Mouse (Mus musculus) forebrain, embryonic 16.5 days (tissue): ENCODE measurements around the gene Coasy. TPM values are rescaled to one million over a fixed set of nuclear protein-coding genes. Genes with fewer than 3 reads are reported as not detected.
A peak's percentile ranks its signal among the peaks of the same experiment; 100 is the strongest.

Source experiments
- ATAC-seq: fragments of 200-750 bp; cut with Nextera tagmentation; 2 replicates; pipeline ENCODE4 v1.8.0; 2017; ENCODE audit warnings: mild to moderate bottlenecking, moderate library complexity
- H3K27ac ChIP-seq: fragments of 300-500 bp; sonication (generic); 2 replicates; pipeline ENCODE4 v1.5.1; 2014; ENCODE audit warnings: low read length, control low read depth
- H3K27me3 ChIP-seq: fragments of 300-500 bp; sonication (generic); replicated peaks from 2 replicates; pipeline ENCODE4 v1.6.1; 2014; ENCODE audit warnings: low read length; ENCODE audit not compliant: control insufficient read depth, insufficient read depth
- H3K36me3 ChIP-seq: fragments of 300-500 bp; sonication (generic); 2 replicates; pipeline ENCODE4 v1.6.1; 2014; ENCODE audit not compliant: control insufficient read depth, insufficient read depth
- H3K4me1 ChIP-seq: fragments of 300-500 bp; sonication (generic); replicated peaks from 2 replicates; pipeline ENCODE4 v1.6.1; 2014; ENCODE audit warnings: low read length; ENCODE audit not compliant: control insufficient read depth, insufficient read depth
- H3K4me2 ChIP-seq: fragments of 300-500 bp; sonication (generic); 2 replicates; pipeline ENCODE4 v1.6.1; 2014; ENCODE audit warnings: mild to moderate bottlenecking, low read length, control low read depth
- H3K4me3 ChIP-seq: fragments of 300-500 bp; sonication (generic); replicated peaks from 2 replicates; pipeline ENCODE4 v1.5.1; 2014; ENCODE audit warnings: mild to moderate bottlenecking, low read length, control low read depth
- H3K9ac ChIP-seq: fragments of 300-500 bp; sonication (generic); replicated peaks from 2 replicates; pipeline ENCODE4 v1.6.1; 2014; ENCODE audit warnings: low read depth, low read length, control low read depth
- H3K9me3 ChIP-seq: fragments of 300-500 bp; sonication (generic); 2 replicates; pipeline ENCODE4 v1.6.1; 2016; ENCODE audit warnings: low read length; ENCODE audit not compliant: control insufficient read depth
- WGBS: fragments of 180-500 bp; shearing (Covaris S2); extraction: QIAGEN DNeasy Blood & Tissue Kit; methylation state at CpG from one replicate; pipeline ENCODE4 v1.1.7; 2014; 5-methylcytosine and 5-hydroxymethylcytosine counted together
- polyA plus RNA-seq: library from polyadenylated mRNA; unstranded; fragments of >200 nt; fragmentation: Nextera tagmentation; extraction: Ambion mirVana; gene quantifications from 2 replicates; pipeline ENCODE4 v1.2.1, GENCODE M21; 2015

The Coasy gene
- polyA plus RNA-seq, 1 experiment from 2014 or later = 48.1 TPM

DNA sequence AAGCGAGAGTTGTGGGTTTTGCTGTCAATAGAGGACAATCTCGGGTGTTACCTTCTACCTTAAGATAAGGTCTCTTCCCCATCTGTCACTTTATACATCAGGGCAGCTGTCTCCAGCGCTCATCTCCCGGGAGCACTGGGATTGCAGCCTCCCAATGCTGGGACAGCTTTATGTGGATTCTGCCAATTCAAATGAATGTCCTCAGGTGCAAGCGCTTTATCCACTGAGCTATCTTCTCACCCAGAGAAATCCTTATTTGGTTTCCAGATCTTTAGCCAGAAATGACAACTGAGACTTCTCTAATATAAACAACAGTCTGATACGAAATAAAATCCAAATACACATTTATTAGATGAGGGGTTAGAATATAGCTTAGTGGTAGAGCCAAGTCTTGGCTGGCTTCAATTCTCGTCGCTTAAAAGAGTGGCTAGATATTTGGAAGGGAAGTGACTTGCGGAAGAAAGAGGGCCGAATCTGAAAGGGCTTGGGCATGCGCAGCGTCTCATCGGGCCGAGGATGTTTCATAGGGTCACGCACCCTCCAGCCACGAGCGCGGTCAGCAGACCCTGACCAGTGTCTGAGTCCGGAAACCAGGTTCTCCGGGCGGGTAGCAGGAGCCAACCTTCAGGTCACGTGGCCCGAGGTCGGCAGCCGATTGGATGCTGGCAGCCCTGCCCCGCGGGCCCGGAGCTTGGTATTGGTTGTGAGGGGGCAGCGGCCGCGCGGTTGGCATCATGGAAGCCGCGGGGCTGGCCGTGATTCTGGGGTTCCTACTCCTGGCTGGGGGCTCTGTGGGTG is 12.8 kb upstream of the Coasy start, which contains the start of gene Naglu:
Gene Naglu (plus strand): TSS at position 622 of the 798 bp plus-strand sequence.
- Histone ChIP-seq H3K4me3 (peak within 1 kb of the TSS; percentile 76), H3K27me3 (no peaks in the 10 kb centered on the region), H3K36me3 (no peaks in the 10 kb centered on the region), H3K9ac (peak within 1 kb of the TSS; percentile 88), H3K4me1 (peaks cover 22% of the 10 kb centered on the region), H3K4me2 (peak within 1 kb of the TSS; percentile 93), H3K9me3 (no peaks in the 10 kb centered on the region), H3K27ac (peak within 1 kb of the TSS; percentile 53)
- 5% methylated on average over 35 of the region's 35 CpGs for WGBS
- ATAC-seq = peak; percentile 91

DNA sequence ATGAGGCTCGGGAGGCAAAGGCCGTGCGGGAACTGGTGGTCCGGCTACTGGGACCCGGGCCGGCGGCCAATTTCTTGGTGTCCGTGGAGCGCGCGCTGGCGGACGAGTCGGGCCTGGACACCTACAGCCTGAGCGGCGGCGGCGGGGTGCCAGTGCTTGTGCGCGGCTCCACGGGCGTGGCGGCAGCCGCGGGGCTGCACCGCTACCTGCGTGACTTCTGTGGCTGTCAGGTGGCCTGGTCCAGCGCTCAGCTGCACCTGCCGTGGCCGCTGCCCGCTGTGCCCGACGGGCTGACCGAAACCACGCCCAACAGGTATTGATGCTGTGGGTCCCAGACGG is 12.2 kb upstream of the Coasy start:
- H3K4me3 ChIP-seq = peak overlapping the region; percentile 76
- H3K4me2 ChIP-seq = peak overlapping the region; percentile 93
- H3K36me3 ChIP-seq = no peaks in the 10 kb centered on the region
- H3K4me1 ChIP-seq = peaks cover 22% of the 10 kb centered on the region
- peak overlapping the region; percentile 53; the same call in 1 of the 2 replicates for H3K27ac ChIP-seq
- no peaks in the 10 kb centered on the region for H3K27me3 ChIP-seq
- ATAC-seq = peak; percentile 59
- H3K9me3 ChIP-seq = no peaks in the 10 kb centered on the region
- WGBS = under 1% methylated on average over 36 of the region's 36 CpGs
- H3K9ac ChIP-seq = peak overlapping the region; percentile 88

DNA sequence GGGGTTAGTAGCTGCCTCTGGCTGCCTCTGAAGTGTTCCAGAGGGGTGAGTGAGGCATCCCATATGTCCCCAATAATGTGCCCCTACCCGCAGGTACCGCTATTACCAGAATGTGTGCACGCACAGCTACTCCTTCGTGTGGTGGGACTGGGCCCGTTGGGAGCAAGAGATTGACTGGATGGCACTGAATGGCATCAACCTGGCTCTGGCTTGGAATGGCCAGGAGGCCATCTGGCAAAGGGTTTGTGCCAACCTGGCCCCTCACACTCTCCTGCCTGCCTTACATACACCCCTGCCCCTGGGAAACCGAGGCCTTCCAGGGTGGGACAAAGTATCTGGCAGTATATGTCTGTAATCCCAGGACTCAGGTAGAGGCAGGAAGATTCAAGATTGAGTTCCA is 11.4 kb upstream of the Coasy start:
- no peak for ATAC-seq
- Histone ChIP-seq H3K27ac (no peak overlapping the region), H3K4me3 (no peak overlapping the region), H3K36me3 (no peaks in the 10 kb centered on the region), H3K27me3 (no peaks in the 10 kb centered on the region), H3K9me3 (no peaks in the 10 kb centered on the region), H3K9ac (peak overlapping the region; percentile 88), H3K4me1 (peaks cover 22% of the 10 kb centered on the region), H3K4me2 (peak overlapping the region; percentile 93)
- WGBS = 64% methylated on average over 6 of the region's 6 CpGs

DNA sequence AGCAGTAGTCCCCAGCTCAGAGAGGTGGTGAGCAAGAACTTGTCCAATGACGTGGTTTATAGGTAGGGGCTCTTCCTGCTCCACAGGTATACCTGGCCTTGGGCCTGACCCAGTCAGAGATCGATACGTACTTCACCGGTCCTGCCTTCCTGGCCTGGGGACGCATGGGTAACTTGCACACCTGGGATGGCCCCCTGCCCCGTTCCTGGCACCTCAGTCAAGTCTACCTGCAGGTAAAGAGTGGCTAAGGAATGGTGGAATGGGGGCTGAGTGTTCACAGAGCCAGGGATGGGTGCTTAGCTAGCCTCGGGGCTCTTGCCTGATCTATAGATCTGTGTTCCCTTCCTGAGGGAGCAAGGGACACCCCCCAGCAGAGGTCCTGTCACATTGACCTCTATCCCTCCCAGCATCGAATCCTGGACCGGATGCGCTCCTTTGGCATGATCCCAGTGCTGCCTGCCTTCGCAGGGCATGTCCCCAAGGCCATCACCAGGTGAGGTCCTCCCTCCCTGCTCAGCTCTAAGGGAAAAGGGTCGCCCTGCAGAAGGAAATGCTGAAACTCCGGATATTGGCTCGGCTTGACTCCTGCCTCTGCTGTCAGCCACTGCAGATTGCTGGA is 10.4 kb upstream of the Coasy start:
- Histone ChIP-seq H3K36me3 (no peaks in the 10 kb centered on the region), H3K27ac (no peak overlapping the region), H3K9me3 (no peaks in the 10 kb centered on the region), H3K9ac (no peak overlapping the region), H3K4me2 (no peak overlapping the region), H3K4me3 (no peak overlapping the region), H3K4me1 (peaks cover 18% of the 10 kb centered on the region), H3K27me3 (no peaks in the 10 kb centered on the region)
- no peak for ATAC-seq
- WGBS = 75% methylated on average over 14 of the region's 14 CpGs

DNA sequence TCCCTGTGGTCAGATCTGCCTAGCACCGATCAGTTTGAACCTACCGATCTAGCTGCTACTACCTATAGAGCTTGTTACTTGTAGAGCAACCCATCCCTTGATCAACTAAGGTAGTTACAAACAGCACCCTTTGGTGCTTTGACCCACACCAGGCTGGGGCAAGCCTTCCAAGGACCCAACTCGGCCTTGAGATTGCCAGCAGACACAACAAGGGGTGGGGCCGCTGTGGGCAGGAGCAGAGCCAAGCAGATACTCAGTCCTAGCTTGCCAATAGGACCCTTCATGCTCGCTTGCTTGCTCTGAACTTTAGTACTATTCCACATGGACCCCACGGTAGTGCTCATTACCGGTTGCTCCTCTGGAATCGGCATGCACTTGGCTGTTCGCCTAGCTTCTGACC is 4.2 kb upstream of the Coasy start, which contains the start of gene Hsd17b1:
Gene Hsd17b1 (plus strand): TSS at position 291 of the 400 bp plus-strand sequence.
- 69% methylated on average over 9 of the region's 9 CpGs for WGBS
- Histone ChIP-seq H3K27ac (no peak within 1 kb of the TSS), H3K9me3 (no peaks in the 10 kb centered on the region), H3K9ac (no peak within 1 kb of the TSS), H3K4me2 (no peak within 1 kb of the TSS), H3K27me3 (peaks cover 40% of the 10 kb centered on the region), H3K4me1 (peaks cover 7% of the 10 kb centered on the region), H3K36me3 (no peaks in the 10 kb centered on the region), H3K4me3 (no peak within 1 kb of the TSS)
- ATAC-seq = no peak

DNA sequence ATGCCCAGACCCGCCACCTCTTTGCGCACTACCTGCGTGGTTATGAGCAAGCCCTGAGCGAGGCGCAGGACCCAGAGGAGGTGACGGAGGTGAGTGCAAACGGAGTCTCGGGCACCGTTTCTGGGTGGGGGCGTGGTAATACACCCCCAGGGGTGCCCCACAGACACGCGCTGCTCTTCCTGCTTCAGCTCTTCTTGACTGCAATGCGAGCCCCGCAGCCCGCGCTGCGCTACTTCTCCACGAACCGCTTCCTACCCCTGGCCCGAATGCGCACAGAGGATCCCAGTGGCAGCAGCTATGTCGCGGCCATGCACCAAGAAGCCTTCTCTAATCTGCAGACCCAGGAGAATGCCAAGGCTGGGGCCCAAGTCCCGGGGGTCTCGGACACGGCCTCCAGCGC is 2.6 kb upstream of the Coasy start:
- Histone ChIP-seq H3K9ac (no peak overlapping the region), H3K36me3 (no peaks in the 10 kb centered on the region), H3K4me1 (peaks cover 16% of the 10 kb centered on the region), H3K27ac (no peak overlapping the region), H3K4me2 (no peak overlapping the region), H3K27me3 (peaks cover 40% of the 10 kb centered on the region), H3K9me3 (no peaks in the 10 kb centered on the region), H3K4me3 (no peak overlapping the region)
- no peak for ATAC-seq
- 1% methylated on average over 27 of the region's 27 CpGs for WGBS

DNA sequence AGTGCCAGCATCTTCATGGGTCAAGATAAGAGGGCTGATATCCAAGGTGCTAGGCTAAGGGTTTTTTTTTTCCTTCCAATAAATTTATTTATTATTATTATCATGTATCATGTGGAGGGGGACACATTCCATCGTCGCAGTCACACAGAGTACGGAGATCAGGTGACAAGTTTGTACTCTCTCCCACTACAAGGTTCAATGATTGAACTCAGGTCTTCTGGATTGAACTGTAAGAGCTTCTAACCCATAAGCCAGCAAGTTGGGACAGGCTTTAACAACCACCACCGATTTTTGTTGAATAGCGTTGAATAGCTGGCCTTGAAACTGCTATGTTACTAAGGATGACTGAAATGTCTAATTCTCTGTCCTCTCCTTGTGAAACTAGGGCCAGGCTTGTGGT is 1.9 kb upstream of the Coasy start:
- no peak overlapping the region for H3K27ac ChIP-seq
- no peaks in the 10 kb centered on the region for H3K36me3 ChIP-seq
- H3K9me3 ChIP-seq = no peaks in the 10 kb centered on the region
- H3K9ac ChIP-seq = no peak overlapping the region
- H3K4me3 ChIP-seq = no peak overlapping the region
- H3K27me3 ChIP-seq = peaks cover 40% of the 10 kb centered on the region
- peaks cover 16% of the 10 kb centered on the region for H3K4me1 ChIP-seq
- ATAC-seq = no peak
- no peak overlapping the region for H3K4me2 ChIP-seq
- 60% methylated on average over 5 of the region's 5 CpGs for WGBS

DNA sequence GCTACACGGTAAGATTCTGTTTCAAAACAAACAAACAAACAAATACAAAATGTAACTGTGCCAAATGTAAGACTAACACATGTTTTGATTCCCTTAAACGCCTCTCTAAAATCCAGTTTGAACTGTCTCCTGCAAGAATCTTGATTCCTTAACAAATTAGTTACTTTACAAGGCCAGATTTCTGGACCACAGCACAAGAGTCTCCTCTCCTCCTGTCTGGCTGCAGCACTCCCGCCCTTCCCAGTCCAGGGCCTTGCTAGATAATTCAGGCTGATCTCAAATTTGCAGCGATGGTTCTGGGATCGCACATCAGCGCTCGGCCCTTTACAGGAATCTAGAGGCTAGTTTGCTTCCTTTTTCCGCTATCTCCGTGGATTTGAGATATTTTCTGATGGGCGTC is 706 bp upstream of the Coasy start:
- WGBS = 4% methylated on average over 10 of the region's 10 CpGs
- Histone ChIP-seq H3K36me3 (no peaks in the 10 kb centered on the region), H3K4me2 (peak overlapping the region; percentile 100), H3K4me1 (peaks cover 24% of the 10 kb centered on the region), H3K27me3 (peaks cover 40% of the 10 kb centered on the region), H3K9ac (peak overlapping the region; percentile 94), H3K27ac (peak overlapping the region; percentile 94), H3K4me3 (peak overlapping the region; percentile 91), H3K9me3 (no peaks in the 10 kb centered on the region)
- no peak for ATAC-seq

DNA sequence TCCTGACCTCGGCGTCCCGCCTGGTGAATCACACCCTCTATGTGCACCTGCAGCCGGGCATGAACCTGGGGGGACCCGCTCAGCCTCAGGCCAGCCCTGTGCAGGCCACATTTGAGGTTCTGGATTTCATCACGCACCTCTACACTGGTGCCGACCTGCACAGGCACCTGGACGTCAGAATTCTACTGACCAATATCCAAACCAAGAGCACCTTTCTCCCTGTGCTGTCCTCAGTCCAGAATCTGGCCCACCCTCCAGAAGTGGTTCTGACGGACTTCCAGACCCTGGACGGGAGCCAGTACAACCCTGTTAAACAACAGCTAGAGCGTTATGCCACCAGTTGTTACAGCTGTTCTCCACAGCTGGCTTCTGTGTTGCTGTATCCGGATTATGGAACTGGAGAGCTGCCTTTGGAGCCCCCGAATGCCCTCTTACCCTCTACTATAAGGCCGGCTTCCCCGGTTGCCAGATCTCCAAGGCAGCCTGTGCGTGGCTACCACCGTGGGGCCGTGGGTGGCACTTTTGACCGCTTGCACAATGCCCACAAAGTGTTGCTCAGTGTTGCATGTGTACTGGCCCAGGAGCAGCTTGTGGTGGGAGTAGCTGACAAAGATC is 825 bp downstream of the Coasy start:
- H3K4me3 ChIP-seq = peak overlapping the region; percentile 91
- peak overlapping the region; percentile 94 for H3K9ac ChIP-seq
- WGBS = 30% methylated on average over 19 of the region's 19 CpGs
- H3K27me3 ChIP-seq = peaks cover 29% of the 10 kb centered on the region
- ATAC-seq = no peak
- H3K36me3 ChIP-seq = no peaks in the 10 kb centered on the region
- peak overlapping the region; percentile 100 for H3K4me2 ChIP-seq
- peak overlapping the region; percentile 94 for H3K27ac ChIP-seq
- peaks cover 33% of the 10 kb centered on the region for H3K4me1 ChIP-seq
- no peaks in the 10 kb centered on the region for H3K9me3 ChIP-seq
